Mouse (Mus musculus) forebrain, embryonic 11.5 days (tissue): ENCODE results near the gene Polr1d. TPM values are rescaled to one million over a fixed set of nuclear protein-coding genes. Genes with fewer than 3 reads are reported as not detected.
A peak's percentile ranks its signal among the peaks of the same experiment; 100 is the strongest.

Source experiments
- ATAC-seq: fragments of 200-750 bp; cut with Nextera tagmentation; replicated peaks from 2 replicates; pipeline ENCODE4 v1.8.0; 2017; ENCODE audit warnings: moderate TSS enrichment; ENCODE audit not compliant: low FRiP score
- DNase-seq: peaks from one replicate; pipeline ENCODE4 v3.0.0-alpha.2; 2017; ENCODE audit warnings: low spot score
- H3K27ac ChIP-seq: fragments of 300-500 bp; sonication (generic); 2 replicates; pipeline ENCODE4 v1.5.1; 2014; ENCODE audit warnings: low read depth, low read length
- H3K27me3 ChIP-seq: fragments of 300-500 bp; sonication (generic); 2 replicates; pipeline ENCODE4 v1.6.1; 2014; ENCODE audit warnings: mild to moderate bottlenecking, low read length, mixed read lengths; ENCODE audit not compliant: control insufficient read depth, insufficient read depth
- H3K36me3 ChIP-seq: fragments of 300-500 bp; sonication (generic); 2 replicates; pipeline ENCODE4 v1.6.1; 2014; ENCODE audit warnings: mild to moderate bottlenecking, low read length, moderate library complexity, mixed read lengths; ENCODE audit not compliant: control insufficient read depth, insufficient read depth
- H3K4me1 ChIP-seq: fragments of 300-500 bp; sonication (generic); replicated peaks from 2 replicates; pipeline ENCODE4 v1.6.1; 2014; ENCODE audit warnings: low read length, mixed read lengths; ENCODE audit not compliant: control insufficient read depth, insufficient read depth
- H3K4me2 ChIP-seq: fragments of 300-500 bp; sonication (generic); 2 replicates; pipeline ENCODE4 v1.6.1; 2014; ENCODE audit warnings: low read depth, mild to moderate bottlenecking, low read length, moderate library complexity, mixed read lengths; ENCODE audit not compliant: severe bottlenecking
- H3K4me3 ChIP-seq: fragments of 300-500 bp; sonication (generic); 2 replicates; pipeline ENCODE4 v1.5.1; 2014; ENCODE audit warnings: low read depth, low read length
- H3K9ac ChIP-seq: fragments of 300-500 bp; sonication (generic); 2 replicates; pipeline ENCODE4 v1.6.1; 2014; ENCODE audit warnings: low read length
- H3K9me3 ChIP-seq: fragments of 300-500 bp; sonication (generic); 2 replicates; pipeline ENCODE4 v1.6.1; 2016; ENCODE audit warnings: low read length, mixed read lengths; ENCODE audit not compliant: control insufficient read depth
- WGBS: fragments of 180-500 bp; shearing (Covaris S2); extraction: QIAGEN DNeasy Blood & Tissue Kit; methylation state at CpG from one replicate; pipeline ENCODE4 v1.1.7; 2014; 5-methylcytosine and 5-hydroxymethylcytosine counted together
- polyA plus RNA-seq: library from polyadenylated mRNA; unstranded; fragments of >200 nt; fragmentation: Nextera tagmentation; extraction: Ambion mirVana; gene quantifications from 2 replicates; pipeline ENCODE4 v1.2.1, GENCODE M21; 2014

The Polr1d gene
- polyA plus RNA-seq, 1 experiment from 2014 or later: 110 TPM

DNA sequence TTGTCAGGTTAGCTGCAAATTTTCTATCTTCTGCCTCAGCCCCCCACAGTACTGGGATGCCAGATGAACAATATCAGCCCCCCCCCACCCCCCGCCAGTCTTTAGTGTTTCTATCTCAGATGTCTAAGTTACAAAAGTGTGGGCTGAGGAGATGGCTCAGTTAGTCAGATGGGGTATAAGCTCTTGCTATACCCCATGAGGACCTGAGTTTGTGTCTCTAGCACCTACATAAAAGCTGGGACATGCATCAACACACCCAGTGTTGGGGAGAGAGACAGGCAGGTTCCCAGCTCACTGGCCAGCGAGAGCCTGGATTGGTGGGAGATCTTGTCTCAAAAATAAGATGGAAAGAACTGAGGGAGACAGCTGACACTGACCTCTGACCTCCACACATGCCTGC lies 52.6 kb downstream of the Polr1d start:
- peaks cover 7% of the 10 kb centered on the region; the same call in 1 of the 2 replicates for H3K27me3 ChIP-seq
- no peaks in the 10 kb centered on the region for H3K36me3 ChIP-seq
- no peak overlapping the region for H3K9ac ChIP-seq
- H3K27ac ChIP-seq: no peak overlapping the region
- H3K9me3 ChIP-seq: no peaks in the 10 kb centered on the region
- no peak overlapping the region for H3K4me3 ChIP-seq
- peaks cover 4% of the 10 kb centered on the region; the same call in 1 of the 2 replicates for H3K4me1 ChIP-seq
- 90% methylated on average over 2 of the region's 2 CpGs for WGBS
- no peak for ATAC-seq
- no peak for DNase-seq
- H3K4me2 ChIP-seq: no peak overlapping the region

DNA sequence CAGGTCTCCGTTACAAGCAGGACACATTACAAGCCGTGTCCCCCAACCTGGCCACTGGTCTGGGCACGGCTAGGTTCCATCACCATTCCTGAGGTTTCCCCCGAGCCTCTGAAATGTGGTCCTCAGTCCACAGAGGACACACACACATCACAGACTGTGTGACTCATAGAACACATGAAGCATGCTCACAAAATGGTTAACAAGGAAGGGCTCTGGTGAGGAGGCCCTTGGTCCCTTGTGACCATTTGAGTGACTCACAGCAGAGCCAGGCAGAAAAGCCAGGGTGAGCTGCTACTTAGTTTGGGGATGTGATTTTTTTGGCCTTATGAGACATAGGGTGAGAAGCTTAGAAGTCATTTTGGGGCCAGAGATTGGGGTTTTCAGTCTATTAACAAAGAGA lies 55.1 kb downstream of the Polr1d start:
- Histone ChIP-seq H3K4me2 (no peak overlapping the region), H3K27ac (no peak overlapping the region), H3K4me3 (no peak overlapping the region), H3K9ac (no peak overlapping the region), H3K9me3 (no peaks in the 10 kb centered on the region), H3K27me3 (peaks cover 26% of the 10 kb centered on the region), H3K4me1 (peaks cover 6% of the 10 kb centered on the region; the same call in 1 of the 2 replicates), H3K36me3 (no peaks in the 10 kb centered on the region)
- 87% methylated on average over 4 of the region's 4 CpGs for WGBS
- no peak for ATAC-seq
- no peak for DNase-seq

DNA sequence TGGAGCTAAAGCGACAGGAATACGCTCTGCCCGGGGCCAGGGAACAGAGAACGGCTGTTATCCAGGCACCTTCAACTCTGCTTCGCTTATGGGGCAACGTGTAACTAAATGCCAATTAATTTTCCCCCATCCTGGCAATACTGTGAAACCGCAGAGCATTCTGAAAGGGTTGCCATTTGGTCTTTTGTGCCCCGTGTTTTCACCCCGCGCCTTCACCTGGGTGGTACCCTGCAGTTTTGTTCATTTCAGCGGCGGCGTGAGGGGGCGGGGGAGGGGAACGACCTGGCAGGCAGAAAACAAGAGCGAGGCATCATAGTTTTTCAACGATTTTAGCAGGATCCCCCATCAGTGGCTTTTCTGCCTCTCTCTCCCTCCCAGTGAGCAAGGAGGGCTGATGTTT lies 56.8 kb downstream of the Polr1d start:
- DNase-seq (peak; percentile 65), ATAC-seq (0 out of 2 replicates have a peak, but pooled peaks have one; percentile 25)
- Histone ChIP-seq H3K9me3 (no peaks in the 10 kb centered on the region), H3K4me1 (peaks cover 6% of the 10 kb centered on the region; the same call in 1 of the 2 replicates), H3K27ac (no peak overlapping the region), H3K27me3 (peaks cover 30% of the 10 kb centered on the region), H3K36me3 (no peaks in the 10 kb centered on the region), H3K4me2 (peak overlapping the region; percentile 39), H3K4me3 (peak overlapping the region; percentile 10; the same call in 1 of the 2 replicates), H3K9ac (no peak overlapping the region)
- WGBS: 5% methylated on average over 17 of the region's 17 CpGs

DNA sequence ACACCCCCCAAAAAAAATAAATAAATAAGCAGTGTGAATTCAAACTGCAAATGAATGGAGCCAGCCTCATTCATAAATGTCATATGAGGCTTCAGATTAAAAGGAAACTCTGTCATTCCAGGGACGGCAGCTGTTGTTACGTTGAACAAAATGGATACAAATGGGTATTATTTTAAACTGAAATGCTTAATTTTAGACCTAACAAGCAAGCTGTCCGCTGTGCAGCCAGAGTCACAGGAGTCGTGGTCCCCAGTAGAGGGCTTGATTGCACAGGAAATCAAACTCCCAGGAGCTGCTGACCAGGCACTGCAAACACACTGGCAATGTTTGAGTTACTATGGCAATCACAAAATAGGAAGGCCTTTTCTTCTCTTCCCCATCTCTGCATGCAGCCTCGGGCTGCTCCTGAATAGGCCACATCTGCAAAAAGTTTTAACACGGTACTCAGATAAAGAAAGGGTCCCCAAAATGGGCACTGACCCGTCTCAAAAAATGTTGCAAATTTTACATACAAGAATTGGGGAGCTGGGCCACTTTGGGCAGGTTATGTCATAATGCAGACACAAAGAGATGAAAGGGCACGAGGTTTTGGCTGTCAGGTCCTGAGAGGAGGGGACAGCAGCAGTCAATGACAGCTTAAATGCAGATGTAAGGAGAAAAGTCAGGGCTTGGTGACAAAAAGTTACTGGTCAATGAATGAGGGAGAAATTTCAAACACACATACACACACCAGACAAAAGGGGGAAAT lies 57.7 kb downstream of the Polr1d start:
- Histone ChIP-seq H3K27me3 (peaks cover 31% of the 10 kb centered on the region), H3K4me2 (no peak overlapping the region), H3K27ac (no peak overlapping the region), H3K36me3 (no peaks in the 10 kb centered on the region), H3K4me3 (no peak overlapping the region), H3K9me3 (no peaks in the 10 kb centered on the region), H3K9ac (no peak overlapping the region), H3K4me1 (peaks cover 6% of the 10 kb centered on the region; the same call in 1 of the 2 replicates)
- 14% methylated on average over 8 of the region's 8 CpGs for WGBS
- ATAC-seq (peak; percentile 50; the same call in 1 of the 2 replicates), DNase-seq (no peak)

DNA sequence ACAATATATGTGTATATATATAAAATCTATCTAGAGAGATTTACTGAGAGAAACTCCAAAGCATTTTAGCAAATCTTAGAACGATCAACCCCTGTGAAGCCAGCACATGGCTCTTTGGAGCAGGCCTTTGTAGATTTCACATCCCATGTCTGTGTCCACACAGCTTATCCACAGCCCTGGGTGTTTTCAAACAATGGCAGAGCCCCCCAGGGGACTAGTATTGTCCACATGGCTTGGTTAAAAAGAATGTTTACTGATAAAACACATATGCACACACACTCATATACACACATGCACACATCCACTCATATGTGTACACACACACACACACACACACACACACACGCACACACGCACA lies 58.2 kb downstream of the Polr1d start:
- Histone ChIP-seq H3K36me3 (no peaks in the 10 kb centered on the region), H3K27ac (no peak overlapping the region), H3K4me2 (no peak overlapping the region), H3K9me3 (no peaks in the 10 kb centered on the region), H3K9ac (no peak overlapping the region), H3K4me1 (peaks cover 6% of the 10 kb centered on the region; the same call in 1 of the 2 replicates), H3K27me3 (peaks cover 31% of the 10 kb centered on the region), H3K4me3 (no peak overlapping the region)
- 0 out of 2 replicates have a peak, but pooled peaks have one; percentile 10 for ATAC-seq
- no peak for DNase-seq
- WGBS: 77% methylated on average over 3 of the region's 3 CpGs

DNA sequence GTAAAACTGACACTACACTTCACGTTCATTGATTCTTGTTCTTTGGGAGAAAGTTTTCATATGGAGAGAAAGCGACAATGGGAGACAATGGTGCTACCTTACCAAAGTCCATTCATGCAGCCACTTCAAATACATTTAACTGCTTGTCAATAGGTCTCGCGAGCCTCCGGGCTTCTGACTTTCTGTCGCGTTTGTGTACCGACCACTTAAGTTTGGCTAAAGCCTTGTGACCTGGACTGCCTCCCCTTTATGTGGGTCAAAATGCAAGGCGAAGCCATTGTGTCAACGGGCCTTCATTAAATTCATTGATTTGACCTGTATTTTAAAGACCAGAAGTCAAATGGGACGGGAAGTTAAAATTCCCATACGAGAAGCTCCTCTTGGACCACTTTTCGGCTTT lies 59.1 kb downstream of the Polr1d start:
- Histone ChIP-seq H3K9ac (no peak overlapping the region), H3K4me2 (no peak overlapping the region), H3K9me3 (no peaks in the 10 kb centered on the region), H3K36me3 (no peaks in the 10 kb centered on the region), H3K27ac (no peak overlapping the region), H3K4me3 (no peak overlapping the region), H3K27me3 (peaks cover 31% of the 10 kb centered on the region), H3K4me1 (peaks cover 6% of the 10 kb centered on the region; the same call in 1 of the 2 replicates)
- DNase-seq: no peak
- 36% methylated on average over 13 of the region's 13 CpGs for WGBS
- no peak for ATAC-seq

DNA sequence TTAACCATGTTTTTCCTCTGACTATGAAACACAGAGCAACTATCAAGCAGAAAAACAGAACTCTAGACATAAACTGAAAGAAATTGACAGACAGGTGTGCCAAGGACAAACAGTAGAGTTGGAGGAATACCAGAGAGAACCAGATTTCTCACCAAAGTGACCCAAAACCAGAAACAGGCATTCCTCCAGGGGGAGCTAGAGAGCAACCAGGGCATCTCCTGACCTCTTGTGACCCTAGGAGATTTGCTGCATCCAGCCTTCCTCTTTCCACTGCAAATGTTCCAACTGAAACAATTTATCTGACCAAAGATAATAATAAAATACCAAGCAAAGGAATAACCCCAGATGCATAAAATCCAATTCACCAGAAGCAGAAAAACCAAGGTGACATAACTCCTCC lies 70.5 kb downstream of the Polr1d start:
- DNase-seq: no peak
- Histone ChIP-seq H3K9ac (no peak overlapping the region), H3K9me3 (no peaks in the 10 kb centered on the region), H3K27me3 (peaks cover 14% of the 10 kb centered on the region), H3K36me3 (no peaks in the 10 kb centered on the region), H3K4me1 (no peaks in the 10 kb centered on the region), H3K4me2 (no peak overlapping the region), H3K4me3 (no peak overlapping the region), H3K27ac (no peak overlapping the region)
- ATAC-seq: no peak

DNA sequence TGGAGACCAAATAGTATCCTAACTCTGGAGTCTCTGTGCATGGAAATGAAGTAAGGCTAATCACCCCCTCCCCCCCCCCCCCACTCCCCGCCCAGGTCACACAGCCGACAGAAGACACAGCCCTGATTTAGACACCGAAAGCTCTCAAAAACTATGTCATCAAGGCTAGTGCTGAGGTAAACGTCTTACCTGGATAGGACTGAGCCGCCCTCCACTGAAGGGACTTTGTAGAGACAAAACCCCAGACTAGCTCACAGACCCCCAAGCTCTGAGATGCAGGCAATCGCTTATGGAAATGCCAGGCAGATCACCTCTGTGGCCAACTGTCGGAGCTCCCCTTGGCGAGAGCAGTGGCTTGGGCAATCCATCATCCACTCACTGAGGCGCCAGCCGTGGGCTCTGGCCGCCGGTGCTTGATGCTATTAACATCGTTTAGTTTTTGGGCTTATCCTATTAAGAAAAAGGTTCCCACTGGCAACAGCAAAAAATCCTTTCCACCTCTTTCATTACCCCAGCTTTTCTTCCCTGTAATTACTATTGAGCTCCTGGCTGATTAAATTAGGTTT lies 78.0 kb downstream of the Polr1d start:
- WGBS: 1% methylated on average over 13 of the region's 13 CpGs
- Histone ChIP-seq H3K27ac (peak overlapping the region; percentile 25; the same call in 1 of the 2 replicates), H3K4me1 (peaks cover 14% of the 10 kb centered on the region; the same call in 1 of the 2 replicates), H3K4me2 (peak overlapping the region; percentile 31; the same call in 1 of the 2 replicates), H3K36me3 (no peaks in the 10 kb centered on the region), H3K9ac (no peak overlapping the region), H3K4me3 (no peak overlapping the region), H3K9me3 (no peaks in the 10 kb centered on the region; the same call in 1 of the 2 replicates), H3K27me3 (peaks cover 55% of the 10 kb centered on the region)
- ATAC-seq: peak; percentile 63
- DNase-seq: peak; percentile 63
